Mouse (Mus musculus) bone marrow, adult 2 months (tissue): ENCODE measurements at regions not wholly inside any gene's neighbourhood (a gene's known extent, or its start where the extent isn't known, plus 50 kb on each side); places are given as distances from the start of the nearest gene placed in this dataset.

Source experiments
- CTCF ChIP-seq: fragments of 200-500 bp; IDR thresholded peaks from 2 replicates; pipeline ENCODE4 v1.5.1; 2011; ENCODE audit warnings: low read length, control low read depth; ENCODE audit not compliant: control insufficient read depth, insufficient read depth
- POLR2A ChIP-seq: fragments of 200-500 bp; IDR thresholded peaks from 2 replicates; pipeline ENCODE4 v1.6.1; 2011; ENCODE audit warnings: low read depth, mild to moderate bottlenecking, control low read depth, low read length, borderline replicate concordance; ENCODE audit not compliant: control insufficient read depth

GRCm38 (mm10) chr8:116442827-116443226 lies 61.9 kb upstream of the Dynlrb2 start:
- no peak for TF ChIP-seq POLR2A
- no peak for TF ChIP-seq CTCF
